Mouse (Mus musculus) embryonic fibroblast, embryonic 13.5 days (primary cell): ENCODE data around the gene Krt75. TPM values are rescaled to one million over a fixed set of nuclear protein-coding genes. Genes with fewer than 3 reads are reported as not detected.

Experiments used
- H3K27ac ChIP-seq: 2 replicates; pipeline ENCODE4 v1.5.1; 2012; ENCODE audit warnings: low read length, control low read depth, inconsistent platforms; ENCODE audit not compliant: insufficient read depth
- H3K4me1 ChIP-seq: 2 replicates; pipeline ENCODE4 v1.6.1; 2011; ENCODE audit warnings: low read length; ENCODE audit not compliant: control insufficient read depth, insufficient read depth
- H3K4me3 ChIP-seq: 2 replicates; pipeline ENCODE4 v1.5.1; 2011; ENCODE audit warnings: mild to moderate bottlenecking, control low read depth, low read length; ENCODE audit not compliant: insufficient read depth
- CTCF ChIP-seq: IDR thresholded peaks from 2 replicates; pipeline ENCODE4 v1.5.1; 2011; ENCODE audit warnings: mild to moderate bottlenecking, control low read depth, low read length, moderate library complexity, borderline replicate concordance; ENCODE audit not compliant: insufficient read depth
- POLR2A ChIP-seq: IDR thresholded peaks from 2 replicates; pipeline ENCODE4 v1.6.1; 2011; ENCODE audit warnings: low read depth, mild to moderate bottlenecking, control low read depth, low read length, moderate library complexity
- polyA plus RNA-seq: library from polyadenylated mRNA; stranded (reverse); fragments of >200 nt; gene quantifications from 2 replicates; pipeline ENCODE4 v1.2.4, GENCODE M21; 2011; ENCODE audit warnings: low read depth; ENCODE audit not compliant: missing spikeins, insufficient read length

Krt75 gene
- not detected in 2 replicates for polyA plus RNA-seq

DNA sequence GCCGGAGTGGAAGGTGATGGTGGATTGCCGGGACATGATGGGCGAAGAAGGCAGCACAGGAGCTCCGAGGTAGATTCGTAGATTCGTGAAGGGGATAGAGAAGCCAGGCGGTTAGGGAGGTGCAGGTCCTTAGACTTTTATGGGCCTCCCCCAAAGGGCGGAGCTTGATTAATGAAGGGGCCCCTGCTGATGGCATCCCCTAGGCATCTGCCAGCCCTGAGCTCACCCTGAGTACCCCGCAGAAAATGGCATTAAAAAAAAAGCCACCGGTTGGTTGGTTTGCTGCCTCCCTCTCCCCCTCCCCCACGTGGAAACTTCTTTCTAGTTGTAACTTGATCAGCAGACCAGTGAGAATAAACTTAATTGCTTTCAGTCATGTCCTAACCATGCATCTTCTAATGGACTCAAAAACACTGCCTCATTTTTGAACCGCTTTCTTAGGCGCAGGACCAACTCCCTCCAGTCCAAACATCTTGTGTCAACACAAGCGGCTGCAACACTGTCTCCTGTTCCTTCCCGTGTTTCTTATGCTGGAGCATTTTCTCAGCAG is at the start of gene Krt75:
Krt75 (minus strand) TSS at position 109 of the 550 bp plus-strand sequence.
- H3K4me1 ChIP-seq = no peaks in the 10 kb centered on the region
- H3K27ac ChIP-seq = no peak within 1 kb of the TSS
- no peak within 1 kb of the TSS for H3K4me3 ChIP-seq
- TF ChIP-seq POLR2A (no peak), CTCF (no peak)

GRCm38 (mm10) chr15:101599123-101599522 is 25.4 kb upstream of the Krt75 start:
- Histone ChIP-seq H3K4me1 (no peaks in the 10 kb centered on the region), H3K27ac (no peak overlapping the region), H3K4me3 (no peak overlapping the region)
- TF ChIP-seq POLR2A (no peak), CTCF (no peak)

DNA sequence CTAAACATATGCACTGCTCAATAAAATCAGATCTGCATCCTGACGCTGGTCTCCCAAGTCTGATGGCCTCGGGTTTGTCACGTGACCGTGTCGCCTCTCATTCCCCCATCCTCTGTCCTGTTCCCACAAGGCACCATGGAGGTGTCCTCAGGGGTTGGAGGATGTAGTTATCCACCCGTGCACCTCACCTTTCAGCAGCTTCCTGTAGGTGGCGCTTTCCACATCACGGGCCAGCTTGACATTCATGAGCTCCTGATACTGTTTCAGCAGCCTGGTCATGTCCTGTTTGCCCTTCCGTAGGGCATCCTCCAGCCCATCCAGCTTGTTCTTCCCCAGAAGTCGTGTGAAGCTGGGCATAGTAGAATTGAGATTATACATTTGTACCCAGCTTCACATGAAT is 14.5 kb upstream of the Krt75 start:
- no peaks in the 10 kb centered on the region for H3K4me1 ChIP-seq
- TF ChIP-seq POLR2A (no peak), CTCF (no peak)
- H3K4me3 ChIP-seq = no peak overlapping the region
- no peak overlapping the region for H3K27ac ChIP-seq

GRCm38 (mm10) chr15:101584456-101584855 is 10.8 kb upstream of the Krt75 start:
- no peak overlapping the region for H3K27ac ChIP-seq
- H3K4me3 ChIP-seq = no peak overlapping the region
- no peaks in the 10 kb centered on the region for H3K4me1 ChIP-seq
- TF ChIP-seq POLR2A (no peak), CTCF (no peak)

DNA sequence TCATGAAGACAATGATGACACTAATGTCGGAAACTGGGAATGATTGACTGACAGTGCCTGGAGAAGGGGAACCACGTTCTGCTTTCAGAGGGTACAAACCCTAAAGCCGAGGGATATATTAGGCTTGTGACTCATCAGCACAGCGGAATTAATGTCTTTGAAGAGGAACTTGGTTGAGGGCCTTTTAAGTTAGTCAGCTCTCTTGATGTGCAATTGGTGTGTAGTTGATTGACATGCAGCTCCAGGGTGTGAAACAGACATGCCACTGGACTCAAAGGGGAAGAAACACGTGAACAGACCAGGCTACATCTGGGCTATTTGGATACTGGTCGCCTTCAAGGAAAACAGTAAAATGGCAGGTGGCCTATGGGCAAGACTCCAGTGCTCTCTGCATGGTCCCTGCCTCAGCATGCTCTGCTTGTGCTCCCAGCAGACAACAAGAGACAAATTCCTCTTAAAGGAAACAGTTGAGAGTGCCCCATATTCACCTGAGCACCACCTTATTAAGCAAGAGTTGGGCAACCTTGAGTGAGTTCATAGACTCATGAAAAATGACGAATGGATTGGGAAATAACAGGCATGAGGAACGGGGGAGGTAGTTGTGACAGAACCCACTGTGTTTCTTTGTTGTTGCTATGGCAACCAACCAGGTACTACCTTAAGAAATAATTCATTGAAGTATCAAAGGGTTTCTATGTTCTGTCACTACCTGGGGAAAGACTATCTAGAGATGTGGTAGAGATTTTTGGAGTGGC is 9.7 kb upstream of the Krt75 start:
- TF ChIP-seq POLR2A (no peak), CTCF (no peak)
- H3K4me1 ChIP-seq = no peaks in the 10 kb centered on the region
- H3K4me3 ChIP-seq = no peak overlapping the region
- H3K27ac ChIP-seq = no peak overlapping the region

DNA sequence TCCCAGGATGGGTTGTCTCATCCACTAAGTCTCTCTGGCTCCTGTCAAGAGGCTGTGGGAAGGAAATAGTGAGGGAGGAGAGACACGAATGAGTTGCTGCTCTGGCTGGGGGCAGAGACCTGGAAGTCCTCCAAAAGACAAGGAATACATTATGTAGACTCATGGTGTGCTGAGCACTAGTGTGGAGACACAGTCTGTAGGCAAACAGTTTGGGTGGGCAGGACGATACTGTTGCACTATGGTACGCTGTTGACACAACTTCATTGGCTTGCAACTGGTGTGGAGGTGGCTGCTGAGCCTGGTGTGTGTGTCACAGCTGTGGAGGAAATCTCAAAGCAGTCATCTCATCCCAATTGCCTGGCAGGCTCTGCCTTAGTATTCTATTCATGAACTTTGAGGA is 8.0 kb upstream of the Krt75 start:
- TF ChIP-seq CTCF = no peak
- no peak for TF ChIP-seq POLR2A
- Histone ChIP-seq H3K4me3 (no peak overlapping the region), H3K27ac (no peak overlapping the region), H3K4me1 (no peaks in the 10 kb centered on the region)

GRCm38 (mm10) chr15:101575506-101575905 is 1.8 kb upstream of the Krt75 start:
- no peak overlapping the region for H3K4me3 ChIP-seq
- no peaks in the 10 kb centered on the region for H3K4me1 ChIP-seq
- H3K27ac ChIP-seq = no peak overlapping the region
- TF ChIP-seq POLR2A (no peak), CTCF (no peak)

DNA sequence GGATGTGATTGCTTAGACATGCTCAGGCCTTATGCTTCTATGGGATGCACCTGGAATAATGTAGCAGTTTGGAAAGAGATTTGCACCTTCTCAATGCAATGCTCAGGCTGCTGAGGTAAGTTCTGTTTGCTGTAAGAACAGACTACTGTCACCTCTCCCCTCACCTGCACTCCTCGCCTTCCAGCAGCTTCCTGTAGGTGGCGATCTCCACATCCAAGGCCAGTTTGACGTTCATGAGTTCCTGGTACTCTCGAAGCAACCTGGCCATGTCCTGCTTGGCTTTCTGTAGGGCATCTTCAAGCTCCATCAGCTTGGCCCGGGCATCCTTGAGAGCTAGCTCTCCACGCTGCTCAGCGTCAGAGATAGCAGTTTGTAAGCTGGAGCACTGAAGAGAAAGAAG is 5.9 kb downstream of the Krt75 start:
- H3K4me1 ChIP-seq = no peaks in the 10 kb centered on the region
- TF ChIP-seq POLR2A (no peak), CTCF (peak; percentile 39; the same call in 1 of the 2 replicates)
- H3K4me3 ChIP-seq = no peak overlapping the region
- no peak overlapping the region for H3K27ac ChIP-seq

GRCm38 (mm10) chr15:101562850-101563249 is 10.9 kb downstream of the Krt75 start, which contains the start of gene Krt90:
Gene Krt90 (minus strand): TSS chr15:101562950.
- no peak within 1 kb of the TSS for H3K27ac ChIP-seq
- TF ChIP-seq POLR2A = no peak
- no peak for TF ChIP-seq CTCF
- H3K4me1 ChIP-seq = no peaks in the 10 kb centered on the region
- no peak within 1 kb of the TSS for H3K4me3 ChIP-seq

DNA sequence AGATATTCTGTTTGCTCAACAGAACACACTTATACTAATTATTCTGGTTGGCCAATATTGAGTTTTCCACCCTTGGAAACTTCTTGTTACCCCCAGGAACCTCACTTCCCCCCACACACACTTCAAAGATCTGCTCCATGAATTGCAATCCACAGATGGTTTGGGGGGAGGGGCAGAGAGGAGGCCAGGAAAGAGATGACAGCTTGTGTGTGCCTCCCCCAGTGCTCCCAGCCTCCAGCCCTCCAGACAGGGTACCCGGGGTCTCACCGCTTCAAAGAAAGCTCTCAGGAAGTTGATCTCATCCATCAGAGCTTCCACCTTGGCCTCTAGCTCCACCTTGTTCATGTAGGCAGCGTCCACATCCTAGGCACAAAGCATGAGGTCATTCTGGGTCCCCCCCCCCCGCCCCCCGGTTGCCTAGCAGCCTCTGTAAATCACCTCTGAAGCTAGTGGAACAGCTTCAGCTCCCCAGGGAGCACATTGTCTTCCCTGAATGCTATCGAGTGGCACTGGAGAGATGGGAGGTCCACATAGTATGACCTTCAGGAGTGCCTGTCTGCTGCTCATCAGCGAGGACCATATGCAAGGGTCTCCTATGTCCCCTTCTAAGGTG is 15.6 kb downstream of the Krt75 start:
- no peak overlapping the region for H3K27ac ChIP-seq
- H3K4me1 ChIP-seq = no peaks in the 10 kb centered on the region
- no peak for TF ChIP-seq CTCF
- no peak for TF ChIP-seq POLR2A
- H3K4me3 ChIP-seq = no peak overlapping the region
